Mouse (Mus musculus) adrenal gland, adult 2 months (tissue): ENCODE measurements at regions not wholly inside any gene's neighbourhood (a gene's known extent, or its start where the extent isn't known, plus 50 kb on each side); places are given as distances from the start of the nearest gene placed in this dataset.

Experiments
- DNase-seq: peaks from one replicate; pipeline ENCODE4 v3.0.0; 2021

GRCm38 (mm10) chr12:107027842-107028549, 460.4 kb upstream of the 3110018I06Rik start:
- DNase-seq: peak; percentile 2

GRCm38 (mm10) chr12:107028985-107029384, 459.4 kb upstream of the 3110018I06Rik start:
- no peak for DNase-seq

- DNase-seq: no peak
These were observed 452.1 kb upstream of the 3110018I06Rik start for GRCm38 (mm10) chr12:107036357-107036756.

- no peak for DNase-seq
These were observed 446.3 kb upstream of the 3110018I06Rik start for GRCm38 (mm10) chr12:107041927-107042652.

- DNase-seq: no peak
These were observed 441.9 kb upstream of the 3110018I06Rik start for GRCm38 (mm10) chr12:107046496-107046895.

- DNase-seq: no peak
These were observed 441.3 kb upstream of the 3110018I06Rik start for GRCm38 (mm10) chr12:107047059-107047531.

GRCm38 (mm10) chr12:107050891-107051635, 437.4 kb upstream of the 3110018I06Rik start:
- no peak for DNase-seq

GRCm38 (mm10) chr12:107052136-107052535, 436.3 kb upstream of the 3110018I06Rik start:
- no peak for DNase-seq

- DNase-seq: no peak
These were observed 431.9 kb upstream of the 3110018I06Rik start for GRCm38 (mm10) chr12:107056553-107056952.

GRCm38 (mm10) chr12:107060514-107060913, 427.9 kb upstream of the 3110018I06Rik start:
- DNase-seq: no peak

- no peak for DNase-seq
These were observed 421.1 kb upstream of the 3110018I06Rik start for GRCm38 (mm10) chr12:107067346-107067745.

GRCm38 (mm10) chr12:107082541-107082940, 405.9 kb upstream of the 3110018I06Rik start:
- DNase-seq: no peak

- no peak for DNase-seq
These were observed 403.1 kb upstream of the 3110018I06Rik start for GRCm38 (mm10) chr12:107085058-107085905.

- DNase-seq: peak; percentile 37
These were observed 402.4 kb upstream of the 3110018I06Rik start for GRCm38 (mm10) chr12:107085906-107086655.

GRCm38 (mm10) chr12:107092151-107092550, 396.3 kb upstream of the 3110018I06Rik start:
- DNase-seq: no peak

- DNase-seq: no peak
These were observed 395.1 kb upstream of the 3110018I06Rik start for GRCm38 (mm10) chr12:107093326-107093725.

GRCm38 (mm10) chr12:107095409-107095808, 393.0 kb upstream of the 3110018I06Rik start:
- peak; percentile 7 for DNase-seq

GRCm38 (mm10) chr12:107104570-107104969, 383.9 kb upstream of the 3110018I06Rik start:
- no peak for DNase-seq

GRCm38 (mm10) chr12:107105017-107105416, 383.4 kb upstream of the 3110018I06Rik start:
- no peak for DNase-seq

- DNase-seq: no peak
These were observed 376.3 kb upstream of the 3110018I06Rik start for GRCm38 (mm10) chr12:107111908-107112770.
